Mouse (Mus musculus) kidney, adult 2 months (tissue): ENCODE results near the gene Pgghg. TPM values are rescaled to one million over a fixed set of nuclear protein-coding genes. Genes with fewer than 3 reads are reported as not detected.
A peak's percentile ranks its signal among the peaks of the same experiment; 100 is the strongest.

Experiments used
- DNase-seq: peaks from one replicate; pipeline ENCODE4 v3.0.0; 2021
- H3K27ac ChIP-seq: fragments of 200-500 bp; 2 replicates; pipeline ENCODE4 v1.5.1; 2012; ENCODE audit warnings: low read depth, low read length, control low read depth, inconsistent platforms; ENCODE audit not compliant: insufficient read depth
- H3K27me3 ChIP-seq: fragments of 200-500 bp; replicated peaks from 2 replicates; pipeline ENCODE4 v1.6.1; 2012; ENCODE audit warnings: mild to moderate bottlenecking, moderate library complexity, low read length, inconsistent platforms; ENCODE audit not compliant: control insufficient read depth, insufficient read depth
- H3K36me3 ChIP-seq: fragments of 200-500 bp; 2 replicates; pipeline ENCODE4 v1.6.1; 2012; ENCODE audit warnings: mild to moderate bottlenecking, moderate library complexity, low read length, inconsistent platforms; ENCODE audit not compliant: control insufficient read depth, insufficient read depth
- H3K4me1 ChIP-seq: fragments of 200-500 bp; 2 replicates; pipeline ENCODE4 v1.6.1; 2011; ENCODE audit warnings: low read length; ENCODE audit not compliant: control insufficient read depth, insufficient read depth
- H3K4me3 ChIP-seq: fragments of 200-500 bp; 2 replicates; pipeline ENCODE4 v1.5.1; 2011; ENCODE audit warnings: mild to moderate bottlenecking, low read depth, low read length, control low read depth; ENCODE audit not compliant: insufficient read depth
- CTCF ChIP-seq: fragments of 200-500 bp; conservative IDR thresholded peaks from 2 replicates; pipeline ENCODE4 v1.5.1; 2011; ENCODE audit warnings: low read depth, mild to moderate bottlenecking, control low read depth, low read length, moderate library complexity, mixed read lengths; ENCODE audit not compliant: insufficient read depth, insufficient read length
- POLR2A ChIP-seq: fragments of 200-500 bp; IDR thresholded peaks from one replicate; pipeline ENCODE4 v1.6.1; 2011; ENCODE audit warnings: low read depth, low read length, control low read depth
- WGBS: fragments of 180-500 bp; shearing (Covaris S2); methylation state at CpG from one replicate; pipeline ENCODE4 v1.1.7; 2018; 5-methylcytosine and 5-hydroxymethylcytosine counted together
- polyA plus RNA-seq: library from polyadenylated mRNA; depleted of rRNA; stranded (reverse); fragments of >200 nt; gene quantifications from 2 replicates; pipeline ENCODE4 v1.2.3, GENCODE M21; 2012; rRNA removed

Gene Pgghg
- polyA plus RNA-seq, result 58.0 and 71.2 TPM in 2 replicates

GRCm38 (mm10) chr7:140941222-140942051 lies at the start of gene Pgghg:
Pgghg (plus strand) TSS chr7:140941391.
- no peaks in the 10 kb centered on the region; the same call in 1 of the 2 replicates for H3K4me1 ChIP-seq
- TF ChIP-seq CTCF (peak; percentile 84), POLR2A (peak; percentile 30)
- H3K36me3 ChIP-seq, result no peaks in the 10 kb centered on the region
- peak within 1 kb of the TSS; percentile 94 for H3K27ac ChIP-seq
- under 1% methylated on average over 33 of the region's 33 CpGs for WGBS
- DNase-seq, result peak; percentile 93
- peak within 1 kb of the TSS; percentile 66 for H3K4me3 ChIP-seq
- H3K27me3 ChIP-seq, result no peaks in the 10 kb centered on the region

DNA sequence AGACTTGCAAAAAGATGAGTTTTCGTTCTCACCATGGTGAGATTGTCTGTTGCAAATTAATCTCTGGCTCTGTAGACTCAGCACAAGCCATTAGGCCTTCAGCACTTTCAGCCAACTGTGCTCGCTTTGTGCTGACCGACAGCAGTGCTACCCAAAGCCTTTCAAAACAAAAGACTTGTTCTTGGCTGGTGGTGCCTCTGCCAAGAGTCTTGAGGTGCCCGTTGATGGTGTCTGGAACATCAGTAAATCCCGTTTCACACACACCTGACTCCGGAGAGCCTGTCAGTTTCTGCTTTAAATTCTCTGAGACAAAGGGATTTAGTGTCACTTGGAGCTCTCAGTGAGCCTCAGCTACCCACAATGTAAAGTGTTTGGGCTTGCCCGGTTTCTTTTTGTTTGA lies 47.2 kb upstream of the Pgghg start:
- no peak for DNase-seq
- Histone ChIP-seq H3K27me3 (no peaks in the 10 kb centered on the region), H3K36me3 (peaks cover 5% of the 10 kb centered on the region; the same call in 1 of the 2 replicates), H3K4me3 (no peak overlapping the region), H3K4me1 (no peaks in the 10 kb centered on the region), H3K27ac (no peak overlapping the region)
- TF ChIP-seq POLR2A (no peak), CTCF (no peak)
- 85% methylated on average over 7 of the region's 7 CpGs for WGBS

DNA sequence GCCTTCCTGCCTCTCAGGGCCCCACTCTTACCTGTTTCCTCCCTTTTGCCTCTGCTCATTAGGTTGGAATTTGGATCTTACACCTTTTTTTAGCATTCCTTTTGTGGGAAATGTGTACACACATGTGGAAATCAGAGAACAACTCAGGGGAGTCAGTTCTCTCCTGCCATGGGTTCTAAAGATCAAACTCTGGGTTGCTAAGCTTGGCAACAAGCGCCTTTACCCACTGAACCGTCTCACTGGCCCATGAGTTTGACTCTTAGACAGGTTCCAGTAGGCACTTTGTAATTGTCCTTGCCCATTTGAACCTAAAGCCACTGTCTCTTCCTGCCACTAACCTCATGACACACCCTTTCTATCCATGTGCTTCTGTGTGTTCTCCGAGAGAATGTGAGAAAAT lies 46.6 kb upstream of the Pgghg start:
- TF ChIP-seq POLR2A (no peak), CTCF (no peak)
- DNase-seq, result peak; percentile 65
- Histone ChIP-seq H3K27me3 (no peaks in the 10 kb centered on the region), H3K4me3 (no peak overlapping the region), H3K27ac (no peak overlapping the region), H3K4me1 (no peaks in the 10 kb centered on the region), H3K36me3 (peaks cover 5% of the 10 kb centered on the region; the same call in 1 of the 2 replicates)
- 73% methylated on average over 3 of the region's 3 CpGs for WGBS

DNA sequence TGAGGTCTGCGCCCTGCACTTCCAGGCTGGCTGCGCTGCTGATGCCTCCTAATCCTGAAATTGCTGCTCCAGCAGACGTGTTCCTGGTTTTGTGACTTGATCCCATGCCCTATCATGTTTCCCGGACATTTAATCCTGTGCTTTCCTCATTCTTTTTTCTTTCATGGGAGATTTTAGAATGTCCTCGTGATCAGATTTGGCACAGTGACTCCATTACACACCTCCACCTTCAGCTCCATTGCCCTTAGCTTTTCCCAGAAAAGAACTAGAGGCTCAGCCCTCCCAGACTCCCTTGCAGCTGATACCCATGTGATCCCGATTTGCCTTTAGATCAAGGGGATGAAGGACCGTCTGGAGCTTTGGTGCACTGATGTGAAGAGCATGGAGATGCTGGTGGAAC lies 43.3 kb upstream of the Pgghg start:
- TF ChIP-seq CTCF, result no peak
- TF ChIP-seq POLR2A, result no peak
- Histone ChIP-seq H3K4me3 (no peak overlapping the region), H3K27me3 (no peaks in the 10 kb centered on the region), H3K4me1 (no peaks in the 10 kb centered on the region), H3K27ac (no peak overlapping the region), H3K36me3 (no peaks in the 10 kb centered on the region)
- DNase-seq, result no peak
- 80% methylated on average over 7 of the region's 7 CpGs for WGBS

- peaks cover 2% of the 10 kb centered on the region; the same call in 1 of the 2 replicates for H3K4me1 ChIP-seq
- H3K4me3 ChIP-seq, result no peak overlapping the region
- 90% methylated on average over 3 of the region's 3 CpGs for WGBS
- H3K27ac ChIP-seq, result no peak overlapping the region
- no peaks in the 10 kb centered on the region for H3K27me3 ChIP-seq
- no peak for TF ChIP-seq CTCF
- no peak for DNase-seq
- H3K36me3 ChIP-seq, result no peaks in the 10 kb centered on the region
These were observed 42.1 kb upstream of the Pgghg start for GRCm38 (mm10) chr7:140899121-140899520.

DNA sequence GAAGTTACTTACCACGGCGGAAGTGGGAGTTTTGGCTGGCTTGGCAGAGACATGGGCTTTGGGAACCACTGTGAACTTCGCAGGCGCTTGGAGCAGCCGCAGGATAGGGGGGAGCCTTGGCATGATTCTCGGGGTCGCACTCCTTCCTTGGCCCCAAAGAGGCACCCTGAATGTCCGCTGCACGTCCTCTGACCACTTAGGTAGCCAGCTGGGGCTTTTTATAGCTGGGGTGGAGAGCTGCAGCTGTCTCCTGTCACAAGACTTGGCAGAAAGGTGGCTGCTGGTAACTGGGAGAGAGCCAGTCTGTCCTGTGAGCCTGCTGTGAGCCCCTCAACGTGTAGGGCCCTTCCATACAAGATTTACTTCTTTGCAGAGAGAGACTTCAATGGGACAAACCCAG lies 41.0 kb upstream of the Pgghg start, which contains the start of gene Cox8b:
Gene Cox8b, minus strand, starts transcription at position 227 of the 400 bp plus-strand sequence.
- Histone ChIP-seq H3K4me1 (peaks cover 2% of the 10 kb centered on the region; the same call in 1 of the 2 replicates), H3K27ac (no peak within 1 kb of the TSS), H3K27me3 (no peaks in the 10 kb centered on the region), H3K4me3 (no peak within 1 kb of the TSS), H3K36me3 (no peaks in the 10 kb centered on the region)
- 58% methylated on average over 10 of the region's 10 CpGs for WGBS
- no peak for TF ChIP-seq CTCF
- no peak for TF ChIP-seq POLR2A
- no peak for DNase-seq
